1 mouse cellular context compared by ENCODE assay signal in the genomic region with DNA sequence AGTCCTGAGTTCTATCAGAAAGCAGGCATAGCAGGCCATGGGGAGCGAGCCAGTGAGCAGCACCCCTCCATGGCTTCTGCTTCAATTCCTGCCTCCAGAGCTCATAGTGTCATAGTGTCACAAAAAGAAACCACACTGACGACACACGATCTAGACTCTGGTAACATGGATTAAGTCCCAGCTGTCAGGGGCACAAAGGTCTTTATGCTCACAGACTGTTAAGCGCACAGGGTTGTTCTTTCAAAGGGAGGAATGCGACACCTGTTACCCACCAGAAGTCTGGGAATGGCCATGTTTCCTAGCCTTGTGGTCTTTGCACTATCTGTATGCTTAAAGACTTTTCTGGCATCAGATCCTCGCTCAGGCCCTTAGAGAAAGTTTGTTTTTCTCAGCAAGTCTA.
TF ChIP-seq lines count a peak whose summit lies in the region.

No protein-coding gene starts in this region.

TF ChIP-seq in CH12.LX, 34 proteins besides CTCF, POLR2A, EP300 and RAD21 (continued from another document):
- TF ChIP-seq RCOR1 (conservative IDR thresholded peaks at IDR 0.05; ENCODE audit: low read depth, low read length) = no peak
